Mouse (Mus musculus): ENCODE results near the gene Aifm2. TPM values are rescaled to one million over a fixed set of nuclear protein-coding genes. Genes with fewer than 3 reads are reported as not detected.

Gene Aifm2
- polyA plus RNA-seq, 1 experiment from 2014 or later = 5.2 TPM

DNA sequence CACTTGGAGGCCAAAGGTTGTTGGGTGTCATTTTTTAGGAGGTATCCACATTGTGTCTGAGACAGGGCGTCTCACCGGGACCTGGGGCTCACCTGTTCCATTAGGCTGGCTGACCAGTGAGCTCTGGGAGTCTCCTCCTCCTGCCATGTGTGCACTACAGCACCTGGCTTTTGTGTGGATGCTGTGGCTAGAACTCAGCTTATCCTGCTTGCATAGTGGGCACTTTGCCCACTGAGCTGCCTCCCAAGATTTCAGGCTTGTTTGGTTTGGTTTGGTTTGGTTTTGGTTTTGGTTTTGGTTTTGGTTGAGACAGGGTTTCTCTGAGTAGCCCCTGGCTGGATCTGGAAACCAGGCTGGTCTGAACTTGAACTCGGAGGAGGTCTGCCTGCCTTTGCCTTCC is 7.2 kb downstream of the Aifm2 start:
- H3K4me3 ChIP-seq = no peak overlapping the region
- H3K4me1 ChIP-seq = no peaks in the 10 kb centered on the region
- H3K27ac ChIP-seq (replicated peaks) = no peak overlapping the region
- no peaks in the 10 kb centered on the region for H3K9me3 ChIP-seq (replicated peaks)
- DNase-seq (ENCODE audit: low spot score) = no peak
- H3K36me3 ChIP-seq = no peaks in the 10 kb centered on the region
- peaks cover 2% of the 10 kb centered on the region; the same call in 1 of the 2 replicates for H3K27me3 ChIP-seq (ENCODE audit: low read depth, poor library complexity, severe bottlenecking)
- WGBS = 62% methylated on average over 3 of the region's 3 CpGs

- no peak overlapping the region for H3K27ac ChIP-seq (replicated peaks)
- H3K9me3 ChIP-seq (replicated peaks) = no peaks in the 10 kb centered on the region
- DNase-seq (ENCODE audit: low spot score) = no peak
- H3K4me1 ChIP-seq = no peaks in the 10 kb centered on the region
- 78% methylated on average over 6 of the region's 6 CpGs for WGBS
- no peaks in the 10 kb centered on the region for H3K27me3 ChIP-seq (ENCODE audit: low read depth, poor library complexity, severe bottlenecking)
- H3K4me3 ChIP-seq = no peak overlapping the region
- H3K36me3 ChIP-seq = no peaks in the 10 kb centered on the region
Observed at GRCm38 (mm10) chr10:61723271-61723670, 8.2 kb downstream of the Aifm2 start.

GRCm38 (mm10) chr10:61729181-61729580 is 14.1 kb downstream of the Aifm2 start:
- no peak for DNase-seq (ENCODE audit: low spot score)
- 87% methylated on average over 11 of the region's 11 CpGs for WGBS
- Histone ChIP-seq H3K27ac (replicated peaks) (no peak overlapping the region), H3K36me3 (no peaks in the 10 kb centered on the region), H3K27me3 (ENCODE audit: low read depth, poor library complexity, severe bottlenecking) (no peaks in the 10 kb centered on the region), H3K4me1 (no peaks in the 10 kb centered on the region), H3K9me3 (replicated peaks) (no peaks in the 10 kb centered on the region), H3K4me3 (no peak overlapping the region)

- 95% methylated on average over 6 of the region's 6 CpGs for WGBS
- Histone ChIP-seq H3K27me3 (ENCODE audit: low read depth, poor library complexity, severe bottlenecking) (no peaks in the 10 kb centered on the region), H3K4me1 (no peaks in the 10 kb centered on the region), H3K36me3 (no peaks in the 10 kb centered on the region), H3K4me3 (no peak overlapping the region), H3K27ac (replicated peaks) (no peak overlapping the region), H3K9me3 (replicated peaks) (no peaks in the 10 kb centered on the region)
- no peak for DNase-seq (ENCODE audit: low spot score)
Observed at GRCm38 (mm10) chr10:61730171-61730570, 15.1 kb downstream of the Aifm2 start.

- 39% methylated on average over 3 of the region's 3 CpGs for WGBS
- H3K4me3 ChIP-seq = no peak overlapping the region
- peaks cover 30% of the 10 kb centered on the region for H3K36me3 ChIP-seq
- H3K4me1 ChIP-seq = no peaks in the 10 kb centered on the region
- DNase-seq (ENCODE audit: low spot score) = peak; percentile 30
- H3K27me3 ChIP-seq (ENCODE audit: low read depth, poor library complexity, severe bottlenecking) = no peaks in the 10 kb centered on the region
- H3K9me3 ChIP-seq (replicated peaks) = no peaks in the 10 kb centered on the region
- H3K27ac ChIP-seq (replicated peaks) = no peak overlapping the region
Observed at GRCm38 (mm10) chr10:61734377-61734776, 19.3 kb downstream of the Aifm2 start.

- Histone ChIP-seq H3K4me1 (no peaks in the 10 kb centered on the region), H3K9me3 (replicated peaks) (no peaks in the 10 kb centered on the region), H3K4me3 (no peak overlapping the region), H3K27me3 (ENCODE audit: low read depth, poor library complexity, severe bottlenecking) (no peaks in the 10 kb centered on the region), H3K36me3 (peaks cover 53% of the 10 kb centered on the region), H3K27ac (replicated peaks) (no peak overlapping the region)
- no peak for DNase-seq (ENCODE audit: low spot score)
- 83% methylated on average over 10 of the region's 10 CpGs for WGBS
Observed at GRCm38 (mm10) chr10:61736671-61737078, 21.6 kb downstream of the Aifm2 start.

GRCm38 (mm10) chr10:61737537-61737936 is 22.5 kb downstream of the Aifm2 start:
- 94% methylated on average over 1 of the region's 1 CpGs for WGBS
- no peak for DNase-seq (ENCODE audit: low spot score)
- H3K36me3 ChIP-seq = peaks cover 62% of the 10 kb centered on the region

GRCm38 (mm10) chr10:61738126-61738525 is 23.1 kb downstream of the Aifm2 start:
- no peak overlapping the region for H3K27ac ChIP-seq (replicated peaks)
- no peaks in the 10 kb centered on the region for H3K4me1 ChIP-seq
- whole genome bisulfite sequencing = 90% methylated on average over 4 of the region's 4 CpGs
- DNase-seq (ENCODE audit: low spot score) = no peak
- no peaks in the 10 kb centered on the region for H3K9me3 ChIP-seq (replicated peaks)
- no peaks in the 10 kb centered on the region for H3K27me3 ChIP-seq (ENCODE audit: low read depth, poor library complexity, severe bottlenecking)
- H3K36me3 ChIP-seq = peaks cover 68% of the 10 kb centered on the region
- H3K4me3 ChIP-seq = no peak overlapping the region

More at GRCm38 (mm10) chr10:61737537-61737936, 22.5 kb downstream of the Aifm2 start:
- Histone ChIP-seq H3K4me1 (no peaks in the 10 kb centered on the region), H3K4me3 (no peak overlapping the region), H3K27ac (replicated peaks) (no peak overlapping the region), H3K9me3 (replicated peaks) (no peaks in the 10 kb centered on the region), H3K27me3 (ENCODE audit: low read depth, poor library complexity, severe bottlenecking) (no peaks in the 10 kb centered on the region)

GRCm38 (mm10) chr10:61741306-61741705 is 26.2 kb downstream of the Aifm2 start:
- Histone ChIP-seq H3K27ac (replicated peaks) (no peak overlapping the region), H3K36me3 (peaks cover 98% of the 10 kb centered on the region), H3K9me3 (replicated peaks) (peaks cover 8% of the 10 kb centered on the region; the same call in 1 of the 2 replicates), H3K27me3 (ENCODE audit: low read depth, poor library complexity, severe bottlenecking) (no peaks in the 10 kb centered on the region), H3K4me3 (no peak overlapping the region), H3K4me1 (no peaks in the 10 kb centered on the region)
- WGBS = 90% methylated on average over 1 of the region's 1 CpGs
- DNase-seq (ENCODE audit: low spot score) = no peak

- no peaks in the 10 kb centered on the region for H3K27me3 ChIP-seq (ENCODE audit: low read depth, poor library complexity, severe bottlenecking)
- H3K4me3 ChIP-seq = no peak overlapping the region
- WGBS = 84% methylated on average over 4 of the region's 4 CpGs
- no peak for DNase-seq (ENCODE audit: low spot score)
- H3K9me3 ChIP-seq (replicated peaks) = peaks cover 8% of the 10 kb centered on the region; the same call in 1 of the 2 replicates
- no peaks in the 10 kb centered on the region for H3K4me1 ChIP-seq
- peaks cover 98% of the 10 kb centered on the region for H3K36me3 ChIP-seq
- no peak overlapping the region for H3K27ac ChIP-seq (replicated peaks)
Observed at GRCm38 (mm10) chr10:61741873-61742272, 26.8 kb downstream of the Aifm2 start.

DNA sequence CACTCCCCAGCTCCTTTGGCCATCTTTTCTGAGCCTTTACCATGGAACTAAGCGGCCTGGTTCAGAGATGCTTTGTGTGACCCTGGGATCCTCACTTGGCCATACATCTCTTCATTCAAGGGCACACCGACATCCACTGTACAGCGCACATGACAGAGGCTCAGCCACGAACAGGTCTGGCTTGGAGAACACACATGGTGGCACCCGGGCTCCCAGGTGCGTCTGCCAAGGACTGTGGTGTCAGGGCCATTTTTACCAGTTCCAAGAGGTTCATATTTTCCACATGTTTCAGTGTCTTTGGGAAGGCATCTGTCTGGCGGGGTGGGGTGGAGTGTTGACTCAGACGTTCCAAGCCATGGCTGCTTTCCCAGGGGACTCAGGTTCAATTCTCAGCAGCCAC is 27.3 kb downstream of the Aifm2 start:
- WGBS = 93% methylated on average over 8 of the region's 8 CpGs
- Histone ChIP-seq H3K4me1 (no peaks in the 10 kb centered on the region), H3K27me3 (ENCODE audit: low read depth, poor library complexity, severe bottlenecking) (no peaks in the 10 kb centered on the region), H3K36me3 (peaks cover 100% of the 10 kb centered on the region), H3K27ac (replicated peaks) (no peak overlapping the region), H3K4me3 (no peak overlapping the region), H3K9me3 (replicated peaks) (peaks cover 8% of the 10 kb centered on the region; the same call in 1 of the 2 replicates)
- DNase-seq (ENCODE audit: low spot score) = no peak

GRCm38 (mm10) chr10:61745133-61745532 is 30.1 kb downstream of the Aifm2 start:
- Histone ChIP-seq H3K4me3 (no peak overlapping the region), H3K9me3 (replicated peaks) (peaks cover 8% of the 10 kb centered on the region; the same call in 1 of the 2 replicates), H3K27me3 (ENCODE audit: low read depth, poor library complexity, severe bottlenecking) (no peaks in the 10 kb centered on the region), H3K4me1 (no peaks in the 10 kb centered on the region), H3K36me3 (peaks cover 99% of the 10 kb centered on the region), H3K27ac (replicated peaks) (no peak overlapping the region)
- peak; percentile 30 for DNase-seq (ENCODE audit: low spot score)
- WGBS = 93% methylated on average over 4 of the region's 4 CpGs

DNA sequence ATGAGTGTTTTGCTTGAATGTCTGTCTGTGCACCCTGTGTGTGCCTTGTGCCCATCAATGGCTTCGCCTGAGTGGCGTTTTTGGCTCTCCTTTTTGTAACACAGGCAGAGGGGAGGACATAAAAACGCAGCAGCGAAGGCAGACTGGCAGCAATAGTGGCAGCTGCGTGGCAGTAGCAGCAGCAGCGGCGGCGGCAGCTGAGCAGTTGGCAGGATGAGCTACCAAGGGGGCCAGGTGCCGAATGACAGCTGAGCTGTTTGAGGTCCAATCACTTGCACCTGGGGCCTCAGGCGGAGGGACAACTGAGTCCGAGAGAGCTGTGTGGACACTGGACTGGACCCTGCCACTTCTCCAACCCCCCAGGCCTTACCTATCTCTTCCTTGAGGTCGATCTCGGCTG is 32.2 kb downstream of the Aifm2 start:
- Histone ChIP-seq H3K36me3 (peaks cover 99% of the 10 kb centered on the region), H3K27ac (replicated peaks) (no peak overlapping the region), H3K4me1 (no peaks in the 10 kb centered on the region), H3K9me3 (replicated peaks) (peaks cover 8% of the 10 kb centered on the region; the same call in 1 of the 2 replicates), H3K27me3 (ENCODE audit: low read depth, poor library complexity, severe bottlenecking) (no peaks in the 10 kb centered on the region), H3K4me3 (no peak overlapping the region)
- 96% methylated on average over 13 of the region's 13 CpGs for WGBS
- no peak for DNase-seq (ENCODE audit: low spot score)

- H3K9me3 ChIP-seq (replicated peaks) = peaks cover 5% of the 10 kb centered on the region; the same call in 1 of the 2 replicates
- H3K36me3 ChIP-seq = peaks cover 99% of the 10 kb centered on the region
- no peaks in the 10 kb centered on the region for H3K27me3 ChIP-seq (ENCODE audit: low read depth, poor library complexity, severe bottlenecking)
- no peak for DNase-seq (ENCODE audit: low spot score)
- WGBS = 90% methylated on average over 9 of the region's 9 CpGs
- no peaks in the 10 kb centered on the region for H3K4me1 ChIP-seq
- H3K27ac ChIP-seq (replicated peaks) = no peak overlapping the region
- no peak overlapping the region for H3K4me3 ChIP-seq
Observed at GRCm38 (mm10) chr10:61750014-61750413, 35.0 kb downstream of the Aifm2 start.
